Mouse (Mus musculus) small intestine, adult 2 months (tissue): ENCODE measurements around the gene Ubqln4. TPM values are rescaled to one million over a fixed set of nuclear protein-coding genes. Genes with fewer than 3 reads are reported as not detected.

Experiments
- H3K27ac ChIP-seq: fragments of 200-500 bp; 2 replicates; pipeline ENCODE4 v1.5.1; 2012; ENCODE audit warnings: low read depth, low read length, control low read depth, inconsistent platforms; ENCODE audit not compliant: insufficient read depth
- H3K27me3 ChIP-seq: fragments of 200-500 bp; 2 replicates; pipeline ENCODE4 v1.6.1; 2012; ENCODE audit warnings: mild to moderate bottlenecking, moderate library complexity, low read length, inconsistent platforms; ENCODE audit not compliant: control insufficient read depth, insufficient read depth
- H3K36me3 ChIP-seq: fragments of 200-500 bp; 2 replicates; pipeline ENCODE4 v1.6.1; 2012; ENCODE audit warnings: mild to moderate bottlenecking, low read length, control low read depth, inconsistent platforms; ENCODE audit not compliant: control insufficient read depth, insufficient read depth
- H3K4me1 ChIP-seq: fragments of 200-500 bp; 2 replicates; pipeline ENCODE4 v1.6.1; 2012; ENCODE audit warnings: low read length, inconsistent platforms, mixed read lengths; ENCODE audit not compliant: control insufficient read depth, insufficient read depth, insufficient read length
- H3K4me3 ChIP-seq: fragments of 200-500 bp; 2 replicates; pipeline ENCODE4 v1.5.1; 2012; ENCODE audit warnings: low read depth, mild to moderate bottlenecking, control low read depth, inconsistent platforms, low read length, moderate library complexity
- CTCF ChIP-seq: fragments of 200-500 bp; IDR thresholded peaks from 2 replicates; pipeline ENCODE4 v1.5.1; 2012; ENCODE audit warnings: low read depth, mild to moderate bottlenecking, control low read depth, inconsistent platforms, low read length, moderate library complexity, mixed read lengths; ENCODE audit not compliant: insufficient replicate concordance, insufficient read length; ENCODE audit errors: extremely low read depth
- POLR2A ChIP-seq: fragments of 200-500 bp; IDR thresholded peaks from 2 replicates; pipeline ENCODE4 v1.6.1; 2012; ENCODE audit warnings: low read depth, mild to moderate bottlenecking, control low read depth, inconsistent platforms, low read length, moderate library complexity
- WGBS: fragments of 180-500 bp; shearing (Covaris S2); methylation state at CpG from one replicate; pipeline ENCODE4 v1.1.7; 2018; 5-methylcytosine and 5-hydroxymethylcytosine counted together
- polyA plus RNA-seq: library from polyadenylated mRNA; depleted of rRNA; stranded (reverse); fragments of >200 nt; gene quantifications from 2 replicates; pipeline ENCODE4 v1.2.3, GENCODE M21; 2012

The Ubqln4 gene
- polyA plus RNA-seq, 1 experiment = 35.4 TPM

- Histone ChIP-seq H3K4me3 (no peak overlapping the region), H3K4me1 (peaks cover 4% of the 10 kb centered on the region), H3K27ac (no peak overlapping the region), H3K27me3 (no peaks in the 10 kb centered on the region), H3K36me3 (peaks cover 16% of the 10 kb centered on the region)
- TF ChIP-seq POLR2A (no peak), CTCF (no peak)
- 35% methylated on average over 8 of the region's 8 CpGs for WGBS
Observed at GRCm38 (mm10) chr3:88578498-88579424, 25.2 kb downstream of the Ubqln4 start.

DNA sequence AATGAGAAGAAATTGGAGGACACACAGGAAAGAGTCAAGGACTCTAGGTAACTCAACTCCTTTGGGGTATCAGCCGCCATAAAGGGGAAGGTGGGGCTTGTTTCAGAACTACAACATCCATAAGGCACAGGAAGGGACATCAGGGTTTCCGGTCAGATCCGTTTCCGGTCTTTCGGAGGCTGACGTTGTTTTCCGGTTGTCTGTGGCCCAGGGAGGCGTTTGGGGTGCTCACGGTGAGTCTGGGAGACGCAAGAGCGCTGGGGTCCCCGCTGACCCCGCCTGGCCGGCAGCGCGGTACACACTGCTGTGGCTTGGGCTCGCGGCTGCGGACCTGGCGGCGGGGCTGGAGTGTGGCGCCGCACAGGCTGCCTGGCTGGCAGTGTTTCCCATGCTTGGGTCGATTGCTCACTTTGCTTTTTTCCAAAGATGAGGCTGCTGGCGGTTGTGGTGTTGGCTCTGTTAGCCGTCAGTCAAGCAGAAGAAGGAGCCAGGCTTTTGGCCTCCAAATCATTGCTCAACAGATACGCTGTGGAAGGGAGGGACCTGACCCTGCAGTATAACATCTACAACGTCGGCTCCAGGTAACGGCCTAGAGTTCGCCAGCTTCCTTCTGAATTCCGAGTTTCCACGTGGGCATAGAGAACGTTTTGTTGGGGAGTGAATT is 26.0 kb downstream of the Ubqln4 start:
- peak; percentile 67 for TF ChIP-seq POLR2A
- TF ChIP-seq CTCF = no peak
- Histone ChIP-seq H3K27me3 (no peaks in the 10 kb centered on the region), H3K27ac (peak overlapping the region; percentile 60; the same call in 1 of the 2 replicates)

DNA sequence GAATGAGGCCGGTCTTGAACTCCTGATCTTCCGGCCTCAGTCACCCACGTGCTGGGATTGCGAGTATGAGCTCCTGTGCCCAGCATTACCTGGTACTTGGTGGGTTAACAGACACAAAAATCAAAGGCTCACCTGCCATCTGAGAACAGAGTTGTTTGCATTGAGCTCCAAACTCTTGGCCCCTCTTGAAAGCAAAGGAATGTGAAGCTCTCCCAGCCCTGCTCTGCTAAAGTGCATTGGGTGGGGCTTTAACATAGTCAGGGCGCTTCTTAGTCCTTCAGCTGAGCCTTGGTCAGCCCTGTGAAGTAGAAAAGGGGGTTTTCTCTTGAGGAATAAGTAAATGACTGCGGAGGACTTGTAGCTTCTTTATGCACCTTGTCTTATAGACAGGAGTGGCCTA is 32.2 kb downstream of the Ubqln4 start:
- Histone ChIP-seq H3K4me3 (no peak overlapping the region), H3K36me3 (peaks cover 46% of the 10 kb centered on the region), H3K27me3 (no peaks in the 10 kb centered on the region), H3K27ac (no peak overlapping the region), H3K4me1 (no peaks in the 10 kb centered on the region)
- 93% methylated on average over 6 of the region's 6 CpGs for WGBS
- TF ChIP-seq CTCF = no peak
- TF ChIP-seq POLR2A = no peak

More for the DNA sequence above, 26.0 kb downstream of the Ubqln4 start:
- Histone ChIP-seq H3K4me3 (peak overlapping the region; percentile 98), H3K36me3 (peaks cover 18% of the 10 kb centered on the region), H3K4me1 (peaks cover 4% of the 10 kb centered on the region)
- under 1% methylated on average over 34 of the region's 34 CpGs for WGBS

DNA sequence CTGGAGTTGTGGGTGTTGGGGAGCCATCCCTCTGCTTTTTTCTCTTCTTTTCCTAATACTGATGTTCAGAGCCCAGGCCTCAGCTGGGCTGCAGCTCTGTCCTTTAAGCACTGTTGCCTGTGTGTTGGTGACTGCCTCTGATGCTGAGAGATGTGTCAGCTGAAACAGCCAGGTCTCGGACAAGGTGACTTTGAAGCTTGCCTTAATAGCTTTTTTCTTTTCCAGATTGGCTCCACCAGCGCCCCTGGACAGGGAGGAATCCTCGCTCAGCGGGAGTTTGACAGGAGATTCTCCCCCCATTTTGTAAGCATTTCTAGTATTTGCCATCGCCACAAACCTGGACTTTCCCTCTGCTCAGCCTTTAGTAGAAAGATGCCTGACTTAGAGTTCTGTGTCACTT is 33.1 kb downstream of the Ubqln4 start:
- Histone ChIP-seq H3K27me3 (no peaks in the 10 kb centered on the region), H3K4me1 (peaks cover 4% of the 10 kb centered on the region; the same call in 1 of the 2 replicates), H3K4me3 (no peak overlapping the region), H3K36me3 (peaks cover 44% of the 10 kb centered on the region), H3K27ac (no peak overlapping the region)
- 93% methylated on average over 5 of the region's 5 CpGs for WGBS
- no peak for TF ChIP-seq CTCF
- no peak for TF ChIP-seq POLR2A

DNA sequence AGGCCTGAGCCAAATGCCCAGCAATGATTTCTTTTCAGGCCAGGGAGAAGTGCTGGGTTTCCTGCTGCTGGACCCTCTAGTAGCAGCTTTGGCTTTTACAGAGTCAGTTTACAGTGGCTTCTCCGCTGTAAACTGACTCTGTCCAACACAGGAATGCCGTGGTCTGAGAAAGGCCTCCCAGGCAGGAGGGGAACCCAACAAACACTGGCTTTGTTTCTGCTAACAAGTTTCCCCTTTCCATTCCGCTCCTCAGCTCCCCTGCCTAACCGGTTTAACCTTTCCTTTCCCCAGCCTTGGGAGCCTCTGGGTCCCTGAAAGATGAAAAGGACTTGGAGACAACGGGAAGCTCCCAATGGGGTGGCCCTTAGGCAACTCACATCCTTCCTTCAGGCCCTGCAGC is 36.7 kb downstream of the Ubqln4 start:
- Histone ChIP-seq H3K27me3 (no peaks in the 10 kb centered on the region), H3K27ac (no peak overlapping the region)
- WGBS = 50% methylated on average over 5 of the region's 5 CpGs

GRCm38 (mm10) chr3:88591044-88591443 is 37.5 kb downstream of the Ubqln4 start:
- Histone ChIP-seq H3K27ac (no peak overlapping the region), H3K27me3 (no peaks in the 10 kb centered on the region), H3K4me1 (peaks cover 6% of the 10 kb centered on the region; the same call in 1 of the 2 replicates), H3K4me3 (no peak overlapping the region), H3K36me3 (peaks cover 22% of the 10 kb centered on the region)
- TF ChIP-seq CTCF = no peak
- no peak for TF ChIP-seq POLR2A
- WGBS = 31% methylated on average over 3 of the region's 3 CpGs

More for the DNA sequence above, 36.7 kb downstream of the Ubqln4 start:
- peaks cover 6% of the 10 kb centered on the region; the same call in 1 of the 2 replicates for H3K4me1 ChIP-seq
- no peak overlapping the region for H3K4me3 ChIP-seq
- TF ChIP-seq POLR2A (no peak), CTCF (no peak)
- H3K36me3 ChIP-seq = peaks cover 29% of the 10 kb centered on the region

GRCm38 (mm10) chr3:88591950-88592731 is 38.6 kb downstream of the Ubqln4 start:
- TF ChIP-seq CTCF (peak; percentile 25; the same call in 1 of the 2 replicates), POLR2A (peak; percentile 16; the same call in 1 of the 2 replicates)
- Histone ChIP-seq H3K27me3 (no peaks in the 10 kb centered on the region), H3K4me3 (peak overlapping the region; percentile 80), H3K36me3 (peaks cover 14% of the 10 kb centered on the region), H3K27ac (peak overlapping the region; percentile 96), H3K4me1 (peaks cover 6% of the 10 kb centered on the region; the same call in 1 of the 2 replicates)
- WGBS = 5% methylated on average over 9 of the region's 9 CpGs
